Mouse (Mus musculus) CD4-positive helper T cell, adult 2 months (primary cell): ENCODE data around the gene Phgr1.

ENCODE experiments used
- DNase-seq: peaks from one replicate; pipeline ENCODE4 v3.0.0-alpha.2; 2012; ENCODE audit warnings: low read depth, missing footprints, low spot score

Phgr1 gene

GRCm38 (mm10) chr2:118750476-118750875, 22.1 kb upstream of the Phgr1 start:
- DNase-seq: no peak

DNA sequence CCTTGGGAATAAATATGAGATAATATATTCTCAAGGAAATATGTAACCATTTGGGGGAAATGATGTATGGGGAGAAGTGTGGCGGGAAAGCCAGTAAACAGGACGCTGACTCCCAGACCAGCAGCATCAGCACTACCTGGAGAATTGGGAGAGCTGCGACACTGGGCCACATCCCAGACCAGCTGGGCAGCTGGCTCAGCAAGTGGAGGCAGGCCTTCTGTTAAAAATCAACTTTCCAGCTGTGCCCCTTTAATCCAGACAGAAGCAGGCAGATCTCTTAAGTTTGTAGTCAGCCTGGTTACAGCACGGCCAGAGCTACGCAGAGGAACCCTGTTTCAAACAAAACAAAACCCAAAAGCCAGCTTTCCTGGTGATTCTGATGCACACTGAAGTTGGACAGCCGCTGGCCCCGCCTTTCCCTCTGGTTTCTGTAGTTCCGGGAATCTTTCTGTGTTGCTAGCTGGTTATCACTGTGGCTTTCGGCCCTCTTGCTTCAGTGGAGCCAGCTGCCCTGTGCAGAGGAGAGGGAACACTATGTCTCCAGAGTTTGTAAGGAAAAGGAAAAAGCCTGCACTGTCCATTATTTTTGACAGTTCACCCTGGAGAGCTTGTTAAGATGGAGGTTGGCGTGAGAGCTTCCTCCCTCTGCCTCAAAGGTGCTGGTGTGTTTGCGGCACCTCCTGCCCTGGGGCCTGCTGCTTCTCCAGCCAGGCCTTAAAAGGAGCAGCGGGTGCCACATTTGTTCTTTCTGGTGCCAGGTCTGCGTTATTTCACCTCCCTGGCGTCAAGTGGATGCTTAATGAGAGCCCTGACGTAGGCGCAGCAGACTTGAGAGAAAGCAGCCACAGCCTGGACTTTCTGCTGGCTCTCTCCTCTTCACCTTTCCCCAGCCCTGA, 20.4 kb upstream of the Phgr1 start:
- DNase-seq: no peak

- DNase-seq: no peak
Measured at GRCm38 (mm10) chr2:118752792-118753108, 19.8 kb upstream of the Phgr1 start.

GRCm38 (mm10) chr2:118754143-118754542, 18.4 kb upstream of the Phgr1 start:
- no peak for DNase-seq

DNA sequence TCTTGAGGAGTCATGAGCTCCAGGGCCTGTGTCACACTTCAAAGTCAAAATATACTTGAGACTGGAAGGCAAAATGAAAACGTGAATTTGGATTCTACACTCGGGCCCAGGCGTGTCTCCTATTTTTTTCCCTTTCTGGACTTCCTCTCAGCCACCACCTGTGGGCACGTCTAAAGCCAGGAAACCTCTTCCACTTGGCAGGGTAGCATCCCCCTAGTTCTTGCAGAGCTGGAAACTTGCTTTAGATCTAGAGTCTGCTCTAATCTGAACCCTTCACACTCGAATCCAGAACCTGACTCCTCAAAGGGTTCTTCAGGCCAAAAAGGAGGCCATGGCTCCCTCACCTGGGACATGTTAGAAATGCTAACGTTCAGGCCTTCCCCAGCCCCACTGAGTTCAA, 17.2 kb upstream of the Phgr1 start:
- DNase-seq: no peak

GRCm38 (mm10) chr2:118756103-118756502, 16.5 kb upstream of the Phgr1 start:
- DNase-seq: no peak

GRCm38 (mm10) chr2:118759828-118760227, 12.7 kb upstream of the Phgr1 start:
- DNase-seq: peak; percentile 80

DNA sequence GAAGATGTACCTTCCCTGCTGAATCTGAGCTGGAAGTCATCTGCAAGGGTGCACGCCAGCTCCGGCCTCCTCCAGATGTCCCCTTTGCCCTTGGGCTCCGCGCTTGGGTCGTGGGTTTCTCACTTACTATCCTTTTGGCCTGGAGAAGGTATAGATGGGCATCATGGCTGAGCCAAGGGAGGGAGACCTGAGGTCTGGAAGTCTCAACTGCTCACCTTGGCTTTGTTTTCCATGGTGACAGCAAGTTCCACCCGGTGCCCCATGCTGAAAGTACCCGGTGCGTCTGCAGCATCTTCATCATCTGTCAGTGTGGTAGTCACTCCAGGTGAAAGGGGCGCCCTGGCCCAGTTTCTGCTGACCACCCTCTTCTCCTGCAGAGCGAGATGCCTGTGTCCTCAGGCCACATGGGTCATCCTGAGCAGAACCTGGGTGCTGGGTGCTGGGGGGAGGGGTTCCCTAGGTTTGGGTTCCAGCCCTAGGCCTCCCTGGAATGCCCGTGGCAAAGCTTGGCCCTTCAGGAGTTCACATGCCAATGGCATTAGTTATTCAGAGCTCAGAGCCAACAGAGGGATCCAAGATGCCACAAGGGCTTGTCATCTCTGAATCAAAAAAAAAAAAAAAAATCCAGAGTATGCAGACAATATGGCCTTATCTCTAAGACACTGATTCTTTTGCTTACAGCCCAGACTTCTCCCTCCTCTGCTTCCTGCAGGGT, 12.1 kb upstream of the Phgr1 start:
- no peak for DNase-seq

- DNase-seq: no peak
Measured at GRCm38 (mm10) chr2:118761358-118761757, 11.2 kb upstream of the Phgr1 start.

GRCm38 (mm10) chr2:118761906-118762783, 10.4 kb upstream of the Phgr1 start, which contains the start of gene Ccdc9b:
TSS of gene Ccdc9b (minus strand) at chr2:118762661.
- peak; percentile 61 for DNase-seq

GRCm38 (mm10) chr2:118762784-118763148, 9.8 kb upstream of the Phgr1 start:
- no peak for DNase-seq

- no peak for DNase-seq
Measured at GRCm38 (mm10) chr2:118763469-118763868, 9.1 kb upstream of the Phgr1 start.

DNA sequence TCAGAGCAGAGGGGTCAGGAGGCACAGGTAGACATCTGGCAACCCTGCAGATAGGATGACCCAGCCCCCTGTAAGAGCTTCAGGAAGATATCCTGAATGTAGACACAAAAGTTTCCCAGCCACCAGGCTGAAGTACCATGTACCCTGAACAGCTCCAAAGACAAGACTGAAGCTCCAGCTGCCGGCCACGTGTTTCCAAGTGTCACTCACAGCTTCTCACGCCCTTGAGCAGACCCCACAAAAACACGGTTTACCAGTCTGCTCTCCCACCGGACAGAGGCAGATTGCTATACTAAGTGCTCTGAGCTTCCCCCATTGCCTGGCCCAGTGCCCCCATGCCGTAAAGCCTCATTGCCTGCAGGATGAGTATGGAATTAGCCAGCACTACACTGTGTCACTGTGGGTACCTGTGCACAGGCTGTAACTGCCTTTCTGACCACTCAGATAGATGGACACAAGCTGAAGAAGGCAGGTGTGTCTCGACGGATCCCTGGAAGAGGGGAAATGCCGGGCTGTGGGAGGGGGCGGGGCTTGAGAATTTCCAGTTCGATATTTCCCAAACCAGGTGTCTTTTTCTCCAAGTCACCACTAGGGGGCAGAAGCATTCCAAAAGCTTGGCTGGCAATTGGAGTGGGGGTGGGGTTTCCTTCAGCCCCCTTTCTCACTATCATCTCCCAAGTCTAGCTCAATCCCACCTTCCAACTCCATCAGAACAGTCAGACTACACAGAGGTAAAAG, 8.3 kb upstream of the Phgr1 start:
- DNase-seq: peak; percentile 51

DNA sequence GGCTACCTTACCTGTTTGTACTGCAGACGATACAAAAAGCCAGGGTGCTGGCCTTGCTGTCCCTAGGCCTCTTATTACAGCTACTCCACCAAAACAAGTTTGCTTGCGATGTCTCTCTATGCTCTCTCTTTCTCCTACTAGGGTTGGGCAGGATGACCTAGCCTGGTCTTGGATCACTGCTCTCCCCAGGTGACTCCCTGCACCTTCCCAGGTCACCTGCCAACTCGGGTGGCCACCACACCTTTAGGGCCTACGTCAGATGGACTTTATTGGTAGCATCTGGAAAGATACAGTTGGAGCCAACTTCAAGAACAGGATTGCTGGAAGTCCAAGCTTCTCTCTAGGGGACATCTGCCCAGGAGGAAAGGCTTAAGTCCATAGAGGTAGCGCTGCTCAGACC, 7.7 kb upstream of the Phgr1 start:
- no peak for DNase-seq

GRCm38 (mm10) chr2:118766041-118767033, 6.2 kb upstream of the Phgr1 start:
- no peak for DNase-seq

DNA sequence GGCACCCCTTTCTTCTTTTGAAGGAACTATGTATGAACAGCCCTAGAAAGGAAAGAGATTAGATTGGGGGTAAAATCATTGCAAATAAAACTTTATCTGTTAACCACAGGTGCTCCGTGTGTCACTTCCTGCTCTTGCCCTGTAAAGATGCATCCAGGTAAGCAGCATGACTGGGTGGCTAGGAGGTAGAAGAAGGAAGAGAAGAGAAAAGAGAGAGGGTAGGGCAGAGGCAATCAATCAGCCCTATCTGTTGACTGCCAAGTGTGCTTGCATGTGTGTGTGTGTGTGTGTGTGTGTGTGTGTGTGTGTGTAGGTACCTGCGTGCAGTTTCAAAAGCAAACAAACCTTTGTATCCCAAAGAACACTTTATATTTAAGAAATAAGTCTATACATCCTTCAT, 2.0 kb downstream of the Phgr1 start:
- no peak for DNase-seq

DNA sequence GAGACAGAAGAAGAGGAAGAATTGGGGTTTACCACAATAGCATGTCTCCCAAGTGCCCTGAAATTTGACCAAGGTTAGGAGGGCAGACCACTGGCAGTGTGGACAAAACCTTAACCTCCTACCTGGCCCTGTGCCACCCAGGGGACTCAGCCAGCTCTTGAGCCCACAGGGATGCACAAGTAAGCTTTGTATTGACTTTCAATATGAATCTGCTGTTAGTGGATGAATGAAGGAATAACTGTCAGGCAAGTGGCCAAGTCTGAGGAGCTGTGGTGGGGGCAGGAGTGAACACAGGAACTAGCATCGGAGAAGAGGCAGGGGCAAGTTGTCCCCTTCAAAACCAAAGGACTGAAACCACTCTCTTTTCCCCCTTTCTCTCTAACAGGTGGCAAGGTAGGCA, 2.8 kb downstream of the Phgr1 start:
- no peak for DNase-seq

GRCm38 (mm10) chr2:118775846-118776245, 3.3 kb downstream of the Phgr1 start:
- no peak for DNase-seq

GRCm38 (mm10) chr2:118776295-118776694, 3.7 kb downstream of the Phgr1 start:
- no peak for DNase-seq

GRCm38 (mm10) chr2:118778418-118778817, 5.8 kb downstream of the Phgr1 start:
- DNase-seq: no peak
